ENCODE assay signal across 8 mouse cellular contexts in genomic region chr6:119449060-119449499, GRCm38 (mm10). TPM values are rescaled to one million over a fixed set of nuclear protein-coding genes. Genes with fewer than 3 reads are reported as not detected.
A peak's percentile ranks its signal among the peaks of the same experiment; 100 is the strongest.
DNase-seq lines count a peak whose midpoint lies in the region; ATAC-seq and TF ChIP-seq lines count a peak whose summit lies in the region.

No protein-coding gene starts in this region.

- no peaks in the 10 kb centered on the region for H3K9me3 ChIP-seq in forebrain, postnatal 0 days (ENCODE audit: low read length)
- no peaks in the 10 kb centered on the region for H3K9me3 ChIP-seq in intestine, embryonic 15.5 days
- H3K9me3 ChIP-seq in liver, embryonic 16.5 days (replicated peaks; ENCODE audit: control insufficient read depth, low read length), result no peaks in the 10 kb centered on the region
- no peaks in the 10 kb centered on the region for H3K9me3 ChIP-seq in neural tube, embryonic 14.5 days (ENCODE audit: control insufficient read depth, low read length)

- peak overlapping the region; percentile 54 for H3K4me2 ChIP-seq in forebrain, postnatal 0 days (ENCODE audit: low read depth)
- peak overlapping the region; percentile 61 for H3K4me2 ChIP-seq in intestine, embryonic 15.5 days (replicated peaks)
- peak overlapping the region; percentile 59 for H3K4me2 ChIP-seq in liver, embryonic 16.5 days (ENCODE audit: low read depth, low read length)
- H3K4me2 ChIP-seq in neural tube, embryonic 14.5 days (ENCODE audit: low read depth, low read length), result peak overlapping the region; percentile 49

- H3K4me1 ChIP-seq in forebrain, postnatal 0 days (ENCODE audit: insufficient read depth), result peaks cover 17% of the 10 kb centered on the region
- H3K4me1 ChIP-seq in intestine, embryonic 15.5 days (replicated peaks), result peaks cover 29% of the 10 kb centered on the region
- peaks cover 5% of the 10 kb centered on the region for H3K4me1 ChIP-seq in liver, embryonic 16.5 days (ENCODE audit: control insufficient read depth, low read depth, low read length)
- peaks cover 8% of the 10 kb centered on the region; the same call in 1 of the 2 replicates for H3K4me1 ChIP-seq in neural tube, embryonic 14.5 days (ENCODE audit: control insufficient read depth, insufficient read depth, low read length)

- peak; percentile 93 for DNase-seq in heart, adult 11 months
- no peak for DNase-seq in heart, postnatal 25 days (ENCODE audit: low spot score)
- peak; percentile 83 for DNase-seq in adrenal gland, postnatal 10 days
- DNase-seq in forebrain, postnatal 0 days, result peak; percentile 59
- no peak for DNase-seq in natural killer cell, adult 2 months (ENCODE audit: low spot score in 2 of 2)

- intact Hi-C loops in heart, postnatal 25 days (cut with DNase I), result loop anchor here (10.0 kb wide), 1 partner anchor 524 kb away; no protein-coding TSS in a partner anchor

- TF ChIP-seq CTCF in forebrain, postnatal 0 days (IDR thresholded peaks at IDR 0.05; ENCODE audit: low read depth), result peak; percentile 56

- 10% methylated on average over 22 of the region's 23 CpGs for WGBS in forebrain, postnatal 0 days
- WGBS in intestine, embryonic 15.5 days, result 3% methylated on average over 23 of the region's 23 CpGs
- WGBS in liver, embryonic 16.5 days (ENCODE audit: insufficient replicate concordance), result 3% methylated on average over 23 of the region's 23 CpGs
- 4% methylated on average over 18 of the region's 23 CpGs for WGBS in neural tube, embryonic 14.5 days

- ATAC-seq in forebrain, postnatal 0 days, result no peak
- ATAC-seq in intestine, embryonic 15.5 days, result peak; percentile 65
- peak; percentile 52 for ATAC-seq in liver, embryonic 16.5 days (ENCODE audit: low read depth)
- ATAC-seq in neural tube, embryonic 14.5 days (ENCODE audit: low read depth), result no peak

- no peak overlapping the region for H3K27ac ChIP-seq in forebrain, postnatal 0 days (ENCODE audit: low read depth, low read length)
- no peak overlapping the region for H3K27ac ChIP-seq in intestine, embryonic 15.5 days
- no peak overlapping the region for H3K27ac ChIP-seq in liver, embryonic 16.5 days (ENCODE audit: low read length)
- H3K27ac ChIP-seq in neural tube, embryonic 14.5 days (ENCODE audit: low read depth, low read length), result no peak overlapping the region

- H3K36me3 ChIP-seq in forebrain, postnatal 0 days (ENCODE audit: insufficient read depth), result no peaks in the 10 kb centered on the region
- H3K36me3 ChIP-seq in intestine, embryonic 15.5 days, result no peaks in the 10 kb centered on the region
- no peaks in the 10 kb centered on the region for H3K36me3 ChIP-seq in liver, embryonic 16.5 days (ENCODE audit: control insufficient read depth, insufficient read depth)
- H3K36me3 ChIP-seq in neural tube, embryonic 14.5 days (ENCODE audit: control insufficient read depth, insufficient read depth, low read length), result no peaks in the 10 kb centered on the region

- H3K27me3 ChIP-seq in forebrain, postnatal 0 days (ENCODE audit: insufficient read depth, low read length), result no peaks in the 10 kb centered on the region
- H3K27me3 ChIP-seq in intestine, embryonic 15.5 days (replicated peaks), result no peaks in the 10 kb centered on the region
- peaks cover 52% of the 10 kb centered on the region for H3K27me3 ChIP-seq in liver, embryonic 16.5 days (ENCODE audit: control insufficient read depth, insufficient read depth, low read depth, low read length)
- H3K27me3 ChIP-seq in neural tube, embryonic 14.5 days (ENCODE audit: control insufficient read depth, insufficient read depth, low read length), result no peaks in the 10 kb centered on the region

- H3K9ac ChIP-seq in forebrain, postnatal 0 days, result no peak overlapping the region
- peak overlapping the region; percentile 2; the same call in 1 of the 2 replicates for H3K9ac ChIP-seq in intestine, embryonic 15.5 days
- no peak overlapping the region for H3K9ac ChIP-seq in liver, embryonic 16.5 days (ENCODE audit: low read depth, low read length)
- H3K9ac ChIP-seq in neural tube, embryonic 14.5 days (replicated peaks; ENCODE audit: low read depth, low read length), result no peak overlapping the region

- peak overlapping the region; percentile 21 for H3K4me3 ChIP-seq in forebrain, postnatal 0 days (ENCODE audit: low read depth, low read length)
- peak overlapping the region; percentile 34 for H3K4me3 ChIP-seq in intestine, embryonic 15.5 days (replicated peaks)
- H3K4me3 ChIP-seq in liver, embryonic 16.5 days (ENCODE audit: low read depth, low read length), result peak overlapping the region; percentile 40
- H3K4me3 ChIP-seq in neural tube, embryonic 14.5 days (ENCODE audit: low read depth, low read length), result peak overlapping the region; percentile 14; the same call in 1 of the 2 replicates

RNA-seq across cellular contexts. Expression of gene Fbxl14, which starts 30.4 kb away (rescaled TPM):
- 10 to 100 TPM; 15.4 to 15.6 TPM for total RNA-seq in heart, postnatal 25 days (2021)
- total RNA-seq in adrenal gland, postnatal 10 days (2021), result 10 to 100 TPM; 26.8 to 30.0 TPM
- total RNA-seq in forebrain, postnatal 0 days (2014; rRNA removed), result 40.3 and 54.5 TPM in 2 replicates
- 1.9 and 2.2 TPM in 2 replicates for polyA plus RNA-seq in forebrain, postnatal 0 days (2015; fragmentation: Nextera tagmentation; extraction: Ambion mirVana)
- 4.6 and 4.7 TPM in 2 replicates for polyA plus RNA-seq in intestine, embryonic 15.5 days (2015; fragmentation: Nextera tagmentation; extraction: Ambion mirVana)
- polyA plus RNA-seq in liver, embryonic 16.5 days (2015; fragmentation: Nextera tagmentation; extraction: Ambion mirVana), result 2.1 TPM in 2 replicates
- polyA plus RNA-seq in neural tube, embryonic 14.5 days (2014; fragmentation: Nextera tagmentation; extraction: Ambion mirVana), result 3.5 and 3.8 TPM in 2 replicates

RNA-seq across cellular contexts. Expression of gene Adipor2, which starts 31.6 kb away (rescaled TPM):
- 10 to 100 TPM; 56.1 to 58.0 TPM for total RNA-seq in heart, postnatal 25 days (2021)
- 100 to 1,000 TPM; 204 to 214 TPM for total RNA-seq in adrenal gland, postnatal 10 days (2021)
- total RNA-seq in forebrain, postnatal 0 days (2014; rRNA removed), result 42.9 and 46.9 TPM in 2 replicates
- 24.6 and 34.0 TPM in 2 replicates for polyA plus RNA-seq in forebrain, postnatal 0 days (2015; fragmentation: Nextera tagmentation; extraction: Ambion mirVana)
- 101 and 111 TPM in 2 replicates for polyA plus RNA-seq in intestine, embryonic 15.5 days (2015; fragmentation: Nextera tagmentation; extraction: Ambion mirVana)
- polyA plus RNA-seq in liver, embryonic 16.5 days (2015; fragmentation: Nextera tagmentation; extraction: Ambion mirVana), result 29.4 and 35.2 TPM in 2 replicates
- 19.4 and 36.2 TPM in 2 replicates for polyA plus RNA-seq in neural tube, embryonic 14.5 days (2014; fragmentation: Nextera tagmentation; extraction: Ambion mirVana)

Comparison
In these comparisons a context has a peak if more than half of its experiments do, and no peak if none do; other contexts are left out.
1. DNase-seq: peak in heart, adult 11 months (single experiment), adrenal gland, postnatal 10 days (single experiment) and forebrain, postnatal 0 days (single experiment); none in heart, postnatal 25 days (single experiment) and natural killer cell, adult 2 months (0 of 2).
2. ATAC-seq: peak in intestine, embryonic 15.5 days (single experiment) and liver, embryonic 16.5 days (single experiment); none in forebrain, postnatal 0 days (single experiment) and neural tube, embryonic 14.5 days (single experiment).
3. Peak in every context shown above with its lines, with median percentiles within 50 percentile points of each other: H3K4me2 ChIP-seq and H3K4me3 ChIP-seq.